Mouse (Mus musculus) olfactory bulb, adult 2 months (tissue): ENCODE measurements around the gene Prpsap2.

Experiments
- CTCF ChIP-seq: fragments of 200-500 bp; IDR thresholded peaks from 2 replicates; pipeline ENCODE4 v1.5.1; 2012; ENCODE audit warnings: low read depth, mild to moderate bottlenecking, low read length, moderate library complexity; ENCODE audit not compliant: insufficient read depth
- POLR2A ChIP-seq: fragments of 200-500 bp; IDR thresholded peaks from 2 replicates; pipeline ENCODE4 v1.6.1; 2012; ENCODE audit warnings: mild to moderate bottlenecking, low read depth, low read length, moderate library complexity; ENCODE audit not compliant: insufficient read depth

DNA sequence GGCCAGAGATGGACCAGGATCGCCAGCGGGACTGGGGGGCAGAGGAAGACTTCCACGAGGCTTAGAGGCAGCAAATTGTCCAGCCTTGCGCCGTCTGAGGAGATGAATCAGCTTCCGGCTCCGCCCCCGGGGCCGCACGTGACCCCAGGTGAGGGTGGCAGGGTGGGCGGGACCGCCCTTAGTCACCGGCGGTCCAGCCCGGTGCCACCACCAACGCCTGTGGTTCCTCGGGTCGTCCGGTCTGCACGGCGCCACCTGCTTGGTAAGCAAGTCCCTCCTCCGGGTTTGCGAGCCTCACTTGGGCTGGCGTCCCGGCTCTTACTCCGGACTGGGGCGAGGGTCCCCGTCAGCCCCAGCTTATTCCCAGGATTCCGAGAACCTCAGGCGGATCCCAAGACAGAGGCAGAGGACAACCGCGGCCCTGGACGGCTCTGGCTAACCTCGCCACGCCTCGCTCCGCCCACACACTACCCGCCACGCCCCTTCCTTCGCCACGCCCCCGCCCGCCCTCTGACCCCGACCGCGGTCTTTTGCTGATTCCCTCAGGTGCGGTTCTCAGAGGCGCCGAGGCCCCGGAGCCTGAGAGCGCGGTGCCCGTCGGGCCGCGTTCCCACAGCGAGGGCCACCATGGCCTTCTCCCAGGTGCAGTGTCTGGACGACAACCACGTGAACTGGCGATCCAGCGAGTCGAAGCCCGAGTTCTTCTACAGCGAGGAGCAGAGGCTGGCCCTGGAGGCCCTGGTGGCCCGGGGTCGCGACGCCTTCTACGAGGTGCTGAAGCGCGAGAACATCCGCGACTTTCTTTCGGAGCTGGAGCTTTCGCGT lies 77.8 kb downstream of the Prpsap2 start, which contains the start of gene Fam83g:
- TF ChIP-seq POLR2A (no peak), CTCF (no peak)
